Mouse (Mus musculus) limb, embryonic 13.5 days (tissue): ENCODE data around the gene Dmac1. TPM values are rescaled to one million over a fixed set of nuclear protein-coding genes. Genes with fewer than 3 reads are reported as not detected.
"Not testable (repeated sequence)": the region's sequence is repeated elsewhere in the genome, so short reads cannot be mapped to it uniquely, and the experiment has no call there.

ENCODE experiments used
- ATAC-seq: fragments of 200-750 bp; cut with Nextera tagmentation; 2 replicates; pipeline ENCODE4 v1.8.0; 2017; ENCODE audit warnings: low read depth, moderate number of reproducible peaks, moderate TSS enrichment; ENCODE audit not compliant: low FRiP score
- H3K27ac ChIP-seq: fragments of 300-500 bp; sonication (generic); 2 replicates; pipeline ENCODE4 v1.5.1; 2015; ENCODE audit warnings: inconsistent platforms, mild to moderate bottlenecking, moderate library complexity
- H3K27me3 ChIP-seq: fragments of 300-500 bp; sonication (generic); 2 replicates; pipeline ENCODE4 v1.6.1; 2015; ENCODE audit warnings: mild to moderate bottlenecking, inconsistent platforms
- H3K36me3 ChIP-seq: fragments of 300-500 bp; sonication (generic); 2 replicates; pipeline ENCODE4 v1.6.1; 2015; ENCODE audit warnings: inconsistent platforms, mild to moderate bottlenecking, moderate library complexity
- H3K4me1 ChIP-seq: fragments of 300-500 bp; sonication (generic); 2 replicates; pipeline ENCODE4 v1.6.1; 2015; ENCODE audit warnings: inconsistent platforms
- H3K4me2 ChIP-seq: fragments of 300-500 bp; sonication (generic); replicated peaks from 2 replicates; pipeline ENCODE4 v1.6.1; 2015; ENCODE audit warnings: inconsistent platforms, mild to moderate bottlenecking, moderate library complexity
- H3K4me3 ChIP-seq: fragments of 300-500 bp; sonication (generic); 2 replicates; pipeline ENCODE4 v1.5.1; 2015; ENCODE audit warnings: moderate library complexity, mild to moderate bottlenecking, inconsistent platforms
- H3K9ac ChIP-seq: fragments of 300-500 bp; sonication (generic); 2 replicates; pipeline ENCODE4 v1.6.1; 2015; ENCODE audit warnings: mild to moderate bottlenecking, inconsistent platforms
- H3K9me3 ChIP-seq: fragments of 300-500 bp; sonication (generic); 2 replicates; pipeline ENCODE4 v1.6.1; 2016; ENCODE audit warnings: inconsistent platforms
- WGBS: fragments of 180-500 bp; shearing (Covaris S2); methylation state at CpG from one replicate; pipeline ENCODE4 v1.1.7; 2015; 5-methylcytosine and 5-hydroxymethylcytosine counted together
- polyA plus RNA-seq: library from polyadenylated mRNA; unstranded; fragments of >200 nt; fragmentation: Nextera tagmentation; extraction: Ambion mirVana; gene quantifications from 2 replicates; pipeline ENCODE4 v1.2.1, GENCODE M21; 2015

The Dmac1 gene
- polyA plus RNA-seq, 1 experiment from 2014 or later = 139 TPM

DNA sequence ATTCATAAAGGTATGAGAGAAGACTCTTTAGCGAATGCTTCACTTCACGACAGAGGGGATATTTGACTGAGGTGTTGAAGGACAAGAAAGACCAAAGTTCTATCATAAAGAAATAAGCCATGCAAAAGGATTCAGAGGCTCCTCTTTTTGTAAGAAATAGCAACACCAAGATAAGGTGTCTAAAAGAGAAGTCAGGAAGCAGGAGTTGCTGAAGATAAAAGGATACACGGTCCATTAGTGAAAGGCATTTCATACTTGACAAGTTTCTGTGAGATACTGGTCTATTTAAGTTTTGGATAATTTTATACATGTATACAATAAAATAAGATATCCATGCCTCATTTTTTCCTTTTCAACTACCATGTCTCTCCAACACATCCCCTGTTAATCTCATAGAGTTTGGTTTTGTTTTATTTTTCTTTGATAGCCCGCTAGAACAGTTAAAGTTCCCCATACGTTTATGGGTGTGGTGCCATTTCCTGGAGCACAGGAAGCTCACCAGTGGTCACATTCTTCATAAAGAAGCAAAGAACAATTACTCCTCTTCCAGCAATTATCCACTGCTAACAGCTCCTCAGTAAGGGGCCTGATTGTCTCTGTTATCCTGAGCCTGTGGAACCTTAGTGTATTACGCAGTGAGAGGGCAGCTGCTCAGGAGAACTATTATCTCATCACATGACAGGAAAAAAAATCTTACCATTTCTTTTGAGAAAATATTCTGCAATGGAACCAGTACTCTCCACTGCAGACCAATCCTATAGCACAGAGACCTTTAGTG lies 11.1 kb downstream of the Dmac1 start:
- Histone ChIP-seq H3K36me3 (peaks cover 1% of the 10 kb centered on the region), H3K4me1 (no peaks in the 10 kb centered on the region), H3K27me3 (no peaks in the 10 kb centered on the region), H3K9ac (no peak overlapping the region), H3K4me3 (no peak overlapping the region), H3K4me2 (no peak overlapping the region), H3K27ac (no peak overlapping the region), H3K9me3 (no peaks in the 10 kb centered on the region)
- WGBS = 79% methylated on average over 6 of the region's 6 CpGs
- ATAC-seq = no peak

DNA sequence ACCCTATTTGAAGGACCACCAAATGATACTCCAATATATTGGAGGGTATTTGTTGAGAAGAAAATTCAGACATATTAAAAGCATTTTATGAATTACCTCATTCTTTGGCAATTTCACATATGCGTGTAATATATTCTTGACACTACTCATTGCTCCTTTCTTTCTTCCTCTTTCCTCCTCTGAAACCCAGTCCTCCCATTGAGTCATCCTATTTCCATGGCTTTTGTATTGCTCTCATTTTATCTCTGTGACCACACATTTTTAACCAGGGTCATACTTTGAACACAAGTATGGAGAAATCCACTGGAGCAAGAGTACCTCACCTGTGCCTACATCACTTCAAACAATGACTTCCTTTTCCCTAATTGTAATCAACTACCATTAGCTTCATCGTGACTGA lies 13.9 kb downstream of the Dmac1 start:
- H3K27me3 ChIP-seq = no peaks in the 10 kb centered on the region

GRCm38 (mm10) chr4:75263556-75264129 lies 14.5 kb downstream of the Dmac1 start:
- Histone ChIP-seq H3K9me3 (no peaks in the 10 kb centered on the region), H3K36me3 (no peaks in the 10 kb centered on the region), H3K4me1 (no peaks in the 10 kb centered on the region), H3K4me2 (no peak overlapping the region), H3K4me3 (no peak overlapping the region), H3K27ac (no peak overlapping the region), H3K27me3 (no peaks in the 10 kb centered on the region), H3K9ac (no peak overlapping the region)
- no peak for ATAC-seq
- WGBS = 81% methylated on average over 3 of the region's 3 CpGs

More for the DNA sequence above, 13.9 kb downstream of the Dmac1 start:
- H3K9ac ChIP-seq = no peak overlapping the region
- no peak for ATAC-seq
- no peak overlapping the region for H3K27ac ChIP-seq
- no peak overlapping the region for H3K4me2 ChIP-seq
- no peaks in the 10 kb centered on the region for H3K9me3 ChIP-seq
- no peaks in the 10 kb centered on the region for H3K4me1 ChIP-seq
- no peak overlapping the region for H3K4me3 ChIP-seq
- WGBS = 96% methylated on average over 2 of the region's 2 CpGs
- H3K36me3 ChIP-seq = no peaks in the 10 kb centered on the region

GRCm38 (mm10) chr4:75262423-75262822 lies 15.7 kb downstream of the Dmac1 start:
- H3K4me2 ChIP-seq = no peak overlapping the region
- H3K27ac ChIP-seq = no peak overlapping the region
- ATAC-seq = no peak
- no peaks in the 10 kb centered on the region for H3K9me3 ChIP-seq
- H3K4me1 ChIP-seq = no peaks in the 10 kb centered on the region
- 69% methylated on average over 7 of the region's 7 CpGs for WGBS
- H3K36me3 ChIP-seq = no peaks in the 10 kb centered on the region
- no peaks in the 10 kb centered on the region for H3K27me3 ChIP-seq
- no peak overlapping the region for H3K9ac ChIP-seq
- no peak overlapping the region for H3K4me3 ChIP-seq

GRCm38 (mm10) chr4:75260156-75260555 lies 17.9 kb downstream of the Dmac1 start:
- no peak overlapping the region for H3K4me3 ChIP-seq
- H3K36me3 ChIP-seq = no peaks in the 10 kb centered on the region
- H3K27me3 ChIP-seq = no peaks in the 10 kb centered on the region
- ATAC-seq = no peak
- 56% methylated on average over 6 of the region's 6 CpGs for WGBS
- no peak overlapping the region for H3K9ac ChIP-seq
- H3K27ac ChIP-seq = no peak overlapping the region
- no peaks in the 10 kb centered on the region for H3K4me1 ChIP-seq
- H3K9me3 ChIP-seq = no peaks in the 10 kb centered on the region
- H3K4me2 ChIP-seq = no peak overlapping the region

GRCm38 (mm10) chr4:75259447-75259846 lies 18.7 kb downstream of the Dmac1 start:
- ATAC-seq = no peak
- 35% methylated on average over 3 of the region's 3 CpGs for WGBS

DNA sequence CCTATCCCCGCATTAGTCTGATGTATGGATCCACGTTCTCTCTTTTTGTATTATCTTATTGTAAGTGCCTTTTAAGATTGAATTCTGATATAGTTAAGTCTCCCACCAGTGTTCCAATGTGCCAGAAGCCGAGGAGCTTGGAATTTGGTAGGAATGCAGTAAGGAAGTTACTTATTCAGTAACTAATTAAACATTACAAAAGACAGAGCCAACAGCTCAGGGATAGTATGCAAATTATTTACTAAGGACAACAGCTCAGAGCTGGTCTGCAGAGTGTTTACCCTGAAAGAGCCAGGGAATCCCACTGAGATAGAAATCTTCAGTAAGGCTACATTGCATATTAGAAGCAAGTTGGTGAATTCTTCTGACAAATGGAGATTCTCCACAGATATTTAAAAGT lies 43.5 kb downstream of the Dmac1 start:
- H3K9ac ChIP-seq, H3K4me1 ChIP-seq, H3K27ac ChIP-seq, ATAC-seq, H3K4me2 ChIP-seq, H3K9me3 ChIP-seq, H3K27me3 ChIP-seq, H3K4me3 ChIP-seq, H3K36me3 ChIP-seq: not testable (repeated sequence)
- 50% methylated on average over 3 of the region's 3 CpGs for WGBS

More at GRCm38 (mm10) chr4:75259447-75259846, 18.7 kb downstream of the Dmac1 start:
- Histone ChIP-seq H3K27me3 (no peaks in the 10 kb centered on the region), H3K4me2 (no peak overlapping the region), H3K4me3 (no peak overlapping the region), H3K9me3 (no peaks in the 10 kb centered on the region), H3K36me3 (no peaks in the 10 kb centered on the region), H3K4me1 (no peaks in the 10 kb centered on the region), H3K9ac (no peak overlapping the region), H3K27ac (no peak overlapping the region)
